Mouse (Mus musculus): ENCODE results near the gene Spp1.
"Not testable (repeated sequence)": the region's sequence is repeated elsewhere in the genome, so short reads cannot be mapped to it uniquely, and the experiment has no call there.

Gene Spp1

GRCm38 (mm10) chr5:104408549-104408948 is 26.4 kb upstream of the Spp1 start:
- DNase-seq (ENCODE audit: low read depth, low spot score), result no peak
- Histone ChIP-seq H3K27me3 (ENCODE audit: control insufficient read depth, insufficient read depth, low read length, poor library complexity, severe bottlenecking) (no peaks in the 10 kb centered on the region), H3K36me3 (ENCODE audit: control insufficient read depth, insufficient read depth, low read length, poor library complexity, severe bottlenecking) (no peaks in the 10 kb centered on the region)

GRCm38 (mm10) chr5:104415999-104416398 is 18.9 kb upstream of the Spp1 start:
- H3K36me3 ChIP-seq (ENCODE audit: control insufficient read depth, insufficient read depth, low read length, poor library complexity, severe bottlenecking), result no peaks in the 10 kb centered on the region
- no peak for DNase-seq (ENCODE audit: low read depth, low spot score)
- H3K27me3 ChIP-seq (ENCODE audit: control insufficient read depth, insufficient read depth, low read length, poor library complexity, severe bottlenecking), result no peaks in the 10 kb centered on the region

- no peak for DNase-seq (ENCODE audit: low read depth, low spot score)
- Histone ChIP-seq H3K36me3 (ENCODE audit: control insufficient read depth, insufficient read depth, low read length, poor library complexity, severe bottlenecking) (no peaks in the 10 kb centered on the region), H3K27me3 (ENCODE audit: control insufficient read depth, insufficient read depth, low read length, poor library complexity, severe bottlenecking) (no peaks in the 10 kb centered on the region)
These were observed 17.9 kb upstream of the Spp1 start for GRCm38 (mm10) chr5:104417028-104417427.

GRCm38 (mm10) chr5:104417721-104418120 is 17.2 kb upstream of the Spp1 start:
- Histone ChIP-seq H3K36me3 (ENCODE audit: control insufficient read depth, insufficient read depth, low read length, poor library complexity, severe bottlenecking) (no peaks in the 10 kb centered on the region), H3K27me3 (ENCODE audit: control insufficient read depth, insufficient read depth, low read length, poor library complexity, severe bottlenecking) (no peaks in the 10 kb centered on the region)
- no peak for DNase-seq (ENCODE audit: low read depth, low spot score)

GRCm38 (mm10) chr5:104422039-104422438 is 12.9 kb upstream of the Spp1 start:
- H3K27me3 ChIP-seq (ENCODE audit: control insufficient read depth, insufficient read depth, low read length, poor library complexity, severe bottlenecking), result no peaks in the 10 kb centered on the region
- no peaks in the 10 kb centered on the region for H3K36me3 ChIP-seq (ENCODE audit: control insufficient read depth, insufficient read depth, low read length, poor library complexity, severe bottlenecking)

GRCm38 (mm10) chr5:104423861-104424260 is 11.1 kb upstream of the Spp1 start:
- H3K36me3 ChIP-seq (ENCODE audit: control insufficient read depth, insufficient read depth, low read length, poor library complexity, severe bottlenecking), result no peaks in the 10 kb centered on the region
- no peaks in the 10 kb centered on the region for H3K27me3 ChIP-seq (ENCODE audit: control insufficient read depth, insufficient read depth, low read length, poor library complexity, severe bottlenecking)
- DNase-seq (ENCODE audit: low read depth, low spot score), result no peak

More at GRCm38 (mm10) chr5:104422039-104422438, 12.9 kb upstream of the Spp1 start:
- no peak for DNase-seq (ENCODE audit: low read depth, low spot score)

- no peak for DNase-seq (ENCODE audit: low read depth, low spot score)
- Histone ChIP-seq H3K27me3 (ENCODE audit: control insufficient read depth, insufficient read depth, low read length, poor library complexity, severe bottlenecking) (no peaks in the 10 kb centered on the region), H3K36me3 (ENCODE audit: control insufficient read depth, insufficient read depth, low read length, poor library complexity, severe bottlenecking) (no peaks in the 10 kb centered on the region)
These were observed 9.0 kb upstream of the Spp1 start for GRCm38 (mm10) chr5:104425949-104426348.

- H3K27me3 ChIP-seq (ENCODE audit: control insufficient read depth, insufficient read depth, low read length, poor library complexity, severe bottlenecking), result no peaks in the 10 kb centered on the region
- no peaks in the 10 kb centered on the region for H3K36me3 ChIP-seq (ENCODE audit: control insufficient read depth, insufficient read depth, low read length, poor library complexity, severe bottlenecking)
- DNase-seq (ENCODE audit: low read depth, low spot score), result peak; percentile 4
These were observed 2.0 kb upstream of the Spp1 start for GRCm38 (mm10) chr5:104432886-104433285.

GRCm38 (mm10) chr5:104433968-104434565 is 851 bp upstream of the Spp1 start:
- no peak for DNase-seq (ENCODE audit: low read depth, low spot score)
- no peaks in the 10 kb centered on the region for H3K36me3 ChIP-seq (ENCODE audit: control insufficient read depth, insufficient read depth, low read length, poor library complexity, severe bottlenecking)
- no peaks in the 10 kb centered on the region for H3K27me3 ChIP-seq (ENCODE audit: control insufficient read depth, insufficient read depth, low read length, poor library complexity, severe bottlenecking)

- DNase-seq (ENCODE audit: low read depth, low spot score), result no peak
- Histone ChIP-seq H3K36me3 (ENCODE audit: control insufficient read depth, insufficient read depth, low read length, poor library complexity, severe bottlenecking) (no peaks in the 10 kb centered on the region), H3K27me3 (ENCODE audit: control insufficient read depth, insufficient read depth, low read length, poor library complexity, severe bottlenecking) (no peaks in the 10 kb centered on the region)
These were observed 1.6 kb downstream of the Spp1 start for GRCm38 (mm10) chr5:104436406-104437076.

- Histone ChIP-seq H3K36me3 (ENCODE audit: control insufficient read depth, insufficient read depth, low read length, poor library complexity, severe bottlenecking) (no peaks in the 10 kb centered on the region), H3K27me3 (ENCODE audit: control insufficient read depth, insufficient read depth, low read length, poor library complexity, severe bottlenecking) (no peaks in the 10 kb centered on the region)
- DNase-seq (ENCODE audit: low read depth, low spot score), result no peak
These were observed 7.5 kb downstream of the Spp1 start for GRCm38 (mm10) chr5:104442396-104442795.

GRCm38 (mm10) chr5:104442850-104443249 is 7.9 kb downstream of the Spp1 start:
- Histone ChIP-seq H3K36me3 (ENCODE audit: control insufficient read depth, insufficient read depth, low read length, poor library complexity, severe bottlenecking) (no peaks in the 10 kb centered on the region), H3K27me3 (ENCODE audit: control insufficient read depth, insufficient read depth, low read length, poor library complexity, severe bottlenecking) (no peaks in the 10 kb centered on the region)
- no peak for DNase-seq (ENCODE audit: low read depth, low spot score)

GRCm38 (mm10) chr5:104446156-104446555 is 11.2 kb downstream of the Spp1 start:
- H3K36me3 ChIP-seq (ENCODE audit: control insufficient read depth, insufficient read depth, low read length, poor library complexity, severe bottlenecking), result no peaks in the 10 kb centered on the region
- peak; percentile 44 for DNase-seq (ENCODE audit: low read depth, low spot score)
- H3K27me3 ChIP-seq (ENCODE audit: control insufficient read depth, insufficient read depth, low read length, poor library complexity, severe bottlenecking), result no peaks in the 10 kb centered on the region

- H3K36me3 ChIP-seq (ENCODE audit: control insufficient read depth, insufficient read depth, low read length, poor library complexity, severe bottlenecking); DNase-seq (ENCODE audit: low read depth, low spot score); H3K27me3 ChIP-seq (ENCODE audit: control insufficient read depth, insufficient read depth, low read length, poor library complexity, severe bottlenecking): not testable (repeated sequence)
These were observed 13.4 kb downstream of the Spp1 start for GRCm38 (mm10) chr5:104448346-104448745.

GRCm38 (mm10) chr5:104449491-104449890 is 14.6 kb downstream of the Spp1 start:
- Histone ChIP-seq H3K27me3 (ENCODE audit: control insufficient read depth, insufficient read depth, low read length, poor library complexity, severe bottlenecking) (no peaks in the 10 kb centered on the region), H3K36me3 (ENCODE audit: control insufficient read depth, insufficient read depth, low read length, poor library complexity, severe bottlenecking) (no peaks in the 10 kb centered on the region)
- DNase-seq (ENCODE audit: low read depth, low spot score), result no peak

- no peaks in the 10 kb centered on the region for H3K27me3 ChIP-seq (ENCODE audit: control insufficient read depth, insufficient read depth, low read length, poor library complexity, severe bottlenecking)
- DNase-seq (ENCODE audit: low read depth, low spot score), result no peak
- no peaks in the 10 kb centered on the region for H3K36me3 ChIP-seq (ENCODE audit: control insufficient read depth, insufficient read depth, low read length, poor library complexity, severe bottlenecking)
These were observed 18.2 kb downstream of the Spp1 start for GRCm38 (mm10) chr5:104453075-104453474.

Measured in splenic B cell, adult 2 months (primary cell).